Mouse (Mus musculus) heart, embryonic 16.5 days (tissue): Measurements from ENCODE around the gene Pou6f1. TPM values are rescaled to one million over a fixed set of nuclear protein-coding genes. Genes with fewer than 3 reads are reported as not detected.

ENCODE experiments used
- ATAC-seq: fragments of 200-750 bp; cut with Nextera tagmentation; replicated peaks from 2 replicates; pipeline ENCODE4 v1.8.0; 2017; ENCODE audit warnings: moderate number of reproducible peaks; ENCODE audit not compliant: insufficient read depth, low FRiP score; ENCODE audit errors: extremely low read depth
- H3K27ac ChIP-seq: fragments of 300-500 bp; sonication (generic); 2 replicates; pipeline ENCODE4 v1.5.1; 2014; ENCODE audit warnings: mild to moderate bottlenecking, low read length, control low read depth, moderate library complexity
- H3K27me3 ChIP-seq: fragments of 300-500 bp; sonication (generic); 2 replicates; pipeline ENCODE4 v1.6.1; 2014; ENCODE audit warnings: low read length, mixed read lengths; ENCODE audit not compliant: control insufficient read depth, insufficient read depth
- H3K36me3 ChIP-seq: fragments of 300-500 bp; sonication (generic); 2 replicates; pipeline ENCODE4 v1.6.1; 2014; ENCODE audit not compliant: control insufficient read depth, insufficient read depth
- H3K4me1 ChIP-seq: fragments of 300-500 bp; sonication (generic); 2 replicates; pipeline ENCODE4 v1.6.1; 2014; ENCODE audit warnings: low read length, mixed read lengths; ENCODE audit not compliant: control insufficient read depth, insufficient read depth
- H3K4me2 ChIP-seq: fragments of 300-500 bp; sonication (generic); 2 replicates; pipeline ENCODE4 v1.6.1; 2014; ENCODE audit warnings: low read depth, mild to moderate bottlenecking, control low read depth, low read length
- H3K4me3 ChIP-seq: fragments of 300-500 bp; sonication (generic); 2 replicates; pipeline ENCODE4 v1.5.1; 2014; ENCODE audit warnings: mild to moderate bottlenecking, control low read depth, low read length
- H3K9ac ChIP-seq: fragments of 300-500 bp; sonication (generic); 2 replicates; pipeline ENCODE4 v1.6.1; 2014; ENCODE audit warnings: low read length, control low read depth
- H3K9me3 ChIP-seq: fragments of 300-500 bp; sonication (generic); replicated peaks from 2 replicates; pipeline ENCODE4 v1.6.1; 2016; ENCODE audit warnings: low read length; ENCODE audit not compliant: control insufficient read depth
- WGBS: fragments of 180-500 bp; shearing (Covaris S2); extraction: QIAGEN DNeasy Blood & Tissue Kit; methylation state at CpG from one replicate; pipeline ENCODE4 v1.1.7; 2014; 5-methylcytosine and 5-hydroxymethylcytosine counted together
- polyA plus RNA-seq: library from polyadenylated mRNA; unstranded; fragments of >200 nt; fragmentation: Nextera tagmentation; extraction: Ambion mirVana; gene quantifications from 2 replicates; pipeline ENCODE4 v1.2.1, GENCODE M21; 2015

Pou6f1 gene
- polyA plus RNA-seq, 1 experiment from 2014 or later = 3.3 TPM

- no peaks in the 10 kb centered on the region for H3K9me3 ChIP-seq
- WGBS = 4% methylated on average over 38 of the region's 38 CpGs
- peaks cover 17% of the 10 kb centered on the region for H3K27me3 ChIP-seq
- ATAC-seq = no peak
- H3K27ac ChIP-seq = peak overlapping the region; percentile 48; the same call in 1 of the 2 replicates
- peak overlapping the region; percentile 70 for H3K9ac ChIP-seq
- H3K36me3 ChIP-seq = no peaks in the 10 kb centered on the region
- H3K4me2 ChIP-seq = peak overlapping the region; percentile 97
- H3K4me1 ChIP-seq = peaks cover 17% of the 10 kb centered on the region
- peak overlapping the region; percentile 71 for H3K4me3 ChIP-seq
Measured at GRCm38 (mm10) chr15:100635851-100636645, 36.3 kb upstream of the Pou6f1 start.

DNA sequence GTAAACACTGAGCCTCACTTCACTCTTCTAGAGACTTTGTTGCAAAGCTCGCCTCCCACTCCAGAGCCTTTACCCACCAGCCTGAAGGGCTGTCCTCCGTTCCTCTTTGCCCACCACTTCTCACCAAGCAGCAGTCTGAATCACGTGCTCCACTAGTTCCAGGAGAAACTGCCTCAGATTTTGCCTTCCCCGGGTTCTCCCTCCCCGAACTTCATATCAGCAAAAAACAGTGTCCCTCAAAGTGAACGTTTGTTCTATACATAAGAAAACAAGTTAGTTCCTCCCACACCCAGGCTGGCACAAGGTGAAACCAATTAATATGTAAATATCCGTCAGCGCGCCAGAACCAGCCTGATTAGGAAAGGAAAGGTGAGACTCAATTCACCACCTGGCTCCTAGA is 35.5 kb upstream of the Pou6f1 start:
- WGBS = 13% methylated on average over 9 of the region's 9 CpGs

DNA sequence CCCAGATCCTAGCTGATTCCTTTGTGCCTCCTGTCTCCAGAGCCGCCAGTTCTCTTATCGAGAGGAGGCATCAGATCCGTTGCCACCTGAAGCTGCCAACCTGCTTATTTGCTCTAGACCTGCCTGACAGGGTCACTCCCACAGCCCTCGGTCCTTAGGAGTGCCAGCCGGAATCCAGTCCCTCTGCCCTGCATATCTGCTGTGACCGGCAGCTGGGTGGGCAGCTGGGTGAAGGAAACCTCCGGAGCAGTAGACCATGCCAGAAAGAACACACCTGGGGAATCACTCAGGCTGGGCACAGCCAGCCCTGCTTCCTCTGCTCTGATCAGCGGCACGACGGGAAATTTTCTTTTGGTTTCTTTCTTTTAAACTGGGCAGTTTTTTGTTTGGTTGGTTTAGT is 33.6 kb upstream of the Pou6f1 start:
- no peak for ATAC-seq
- Histone ChIP-seq H3K9ac (no peak overlapping the region), H3K27ac (no peak overlapping the region), H3K9me3 (no peaks in the 10 kb centered on the region), H3K36me3 (no peaks in the 10 kb centered on the region), H3K4me2 (no peak overlapping the region), H3K27me3 (peaks cover 17% of the 10 kb centered on the region), H3K4me1 (peaks cover 12% of the 10 kb centered on the region), H3K4me3 (no peak overlapping the region)
- WGBS = 77% methylated on average over 10 of the region's 10 CpGs

More for the DNA sequence above, 35.5 kb upstream of the Pou6f1 start:
- ATAC-seq = no peak
- H3K4me3 ChIP-seq = peak overlapping the region; percentile 71
- no peak overlapping the region for H3K9ac ChIP-seq
- peak overlapping the region; percentile 97 for H3K4me2 ChIP-seq
- H3K4me1 ChIP-seq = peaks cover 12% of the 10 kb centered on the region
- H3K36me3 ChIP-seq = no peaks in the 10 kb centered on the region
- no peaks in the 10 kb centered on the region for H3K9me3 ChIP-seq
- peaks cover 17% of the 10 kb centered on the region for H3K27me3 ChIP-seq
- no peak overlapping the region for H3K27ac ChIP-seq

DNA sequence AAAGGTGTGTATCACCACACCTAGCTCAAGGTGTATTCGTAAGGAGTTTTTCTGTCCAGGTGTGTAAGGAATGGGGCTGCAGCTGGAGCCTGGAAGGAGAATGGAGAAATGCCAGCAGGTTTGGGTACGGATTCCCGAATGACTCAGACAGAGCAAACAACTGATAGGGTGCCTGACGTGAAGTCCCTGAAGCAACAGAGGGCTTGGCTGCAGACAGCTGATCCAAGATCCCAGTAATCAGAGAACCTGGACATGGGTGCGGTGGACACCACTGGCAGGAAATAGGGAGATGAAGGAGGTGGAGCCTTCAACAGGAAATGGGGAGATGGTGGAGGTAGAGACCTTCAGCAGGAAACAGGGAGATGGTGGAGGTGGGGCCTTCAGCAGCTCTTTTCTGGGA is 32.5 kb upstream of the Pou6f1 start:
- ATAC-seq = no peak
- H3K9ac ChIP-seq = no peak overlapping the region
- no peak overlapping the region for H3K4me2 ChIP-seq
- no peak overlapping the region for H3K27ac ChIP-seq
- peaks cover 11% of the 10 kb centered on the region for H3K27me3 ChIP-seq
- H3K4me1 ChIP-seq = peaks cover 20% of the 10 kb centered on the region
- no peak overlapping the region for H3K4me3 ChIP-seq
- no peaks in the 10 kb centered on the region for H3K36me3 ChIP-seq
- 60% methylated on average over 5 of the region's 5 CpGs for WGBS
- no peaks in the 10 kb centered on the region for H3K9me3 ChIP-seq

DNA sequence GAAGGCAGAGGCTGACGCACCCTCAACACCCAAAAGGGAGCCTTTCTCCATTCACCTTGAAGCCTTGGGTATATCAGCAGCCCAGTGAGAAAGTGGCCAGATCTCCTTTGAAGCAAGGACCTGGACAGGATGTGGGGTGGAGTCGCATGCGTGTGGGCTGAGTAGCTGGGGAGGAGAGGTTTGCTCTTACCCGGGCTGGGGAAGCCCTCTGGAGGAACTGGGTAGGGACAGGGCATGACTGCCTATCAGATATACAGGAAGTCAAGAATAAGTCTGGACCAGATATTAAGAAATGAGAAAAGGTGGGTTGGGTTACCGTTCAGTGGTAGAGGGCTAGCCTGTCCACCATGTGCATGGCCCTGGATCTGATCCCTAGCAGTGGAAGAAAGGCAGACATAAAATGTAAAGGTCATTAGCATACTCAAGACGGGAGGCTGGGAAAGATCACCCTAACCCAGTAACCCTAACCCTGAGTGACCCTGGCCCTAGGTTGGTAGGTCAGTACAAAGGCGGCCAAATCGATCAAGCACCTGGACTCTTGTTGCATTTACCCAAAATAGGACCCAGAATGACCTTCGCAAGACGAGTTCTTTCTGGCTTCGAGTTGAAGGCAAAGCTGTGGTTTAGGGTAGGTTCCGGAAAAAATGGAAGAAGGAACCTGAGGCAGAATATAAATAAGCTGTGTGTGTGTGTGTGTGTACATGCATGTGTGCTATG is 31.8 kb upstream of the Pou6f1 start:
- Histone ChIP-seq H3K27ac (no peak overlapping the region), H3K4me2 (no peak overlapping the region), H3K27me3 (peaks cover 8% of the 10 kb centered on the region), H3K4me3 (no peak overlapping the region), H3K9me3 (no peaks in the 10 kb centered on the region), H3K9ac (no peak overlapping the region), H3K36me3 (no peaks in the 10 kb centered on the region), H3K4me1 (peaks cover 15% of the 10 kb centered on the region)
- no peak for ATAC-seq
- WGBS = 72% methylated on average over 12 of the region's 12 CpGs

DNA sequence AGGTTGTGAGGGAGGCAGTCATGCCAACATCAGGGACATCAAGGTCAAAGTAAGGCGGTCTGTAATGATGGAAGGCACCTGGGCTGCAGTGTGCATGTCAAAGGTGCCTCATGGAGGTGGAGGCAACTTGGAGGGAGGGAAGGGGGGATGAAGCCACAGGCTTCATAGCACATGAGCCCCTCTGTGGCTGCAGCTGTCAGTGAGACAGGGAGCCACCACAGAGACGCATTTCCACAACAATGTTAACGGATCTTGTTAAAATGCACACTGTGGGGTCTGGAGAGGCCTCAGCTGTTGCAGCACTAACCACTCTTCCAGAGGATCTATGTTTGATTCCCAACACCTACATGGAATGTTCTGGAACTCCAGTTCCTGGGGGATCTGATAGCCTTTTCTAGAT is 30.3 kb upstream of the Pou6f1 start:
- no peak overlapping the region for H3K4me2 ChIP-seq
- H3K36me3 ChIP-seq = no peaks in the 10 kb centered on the region
- H3K27me3 ChIP-seq = no peaks in the 10 kb centered on the region; the same call in 1 of the 2 replicates
- 84% methylated on average over 3 of the region's 3 CpGs for WGBS
- peaks cover 9% of the 10 kb centered on the region for H3K4me1 ChIP-seq
- H3K9ac ChIP-seq = no peak overlapping the region
- H3K27ac ChIP-seq = no peak overlapping the region; the same call in 1 of the 2 replicates
- H3K4me3 ChIP-seq = no peak overlapping the region
- ATAC-seq = no peak
- H3K9me3 ChIP-seq = no peaks in the 10 kb centered on the region

DNA sequence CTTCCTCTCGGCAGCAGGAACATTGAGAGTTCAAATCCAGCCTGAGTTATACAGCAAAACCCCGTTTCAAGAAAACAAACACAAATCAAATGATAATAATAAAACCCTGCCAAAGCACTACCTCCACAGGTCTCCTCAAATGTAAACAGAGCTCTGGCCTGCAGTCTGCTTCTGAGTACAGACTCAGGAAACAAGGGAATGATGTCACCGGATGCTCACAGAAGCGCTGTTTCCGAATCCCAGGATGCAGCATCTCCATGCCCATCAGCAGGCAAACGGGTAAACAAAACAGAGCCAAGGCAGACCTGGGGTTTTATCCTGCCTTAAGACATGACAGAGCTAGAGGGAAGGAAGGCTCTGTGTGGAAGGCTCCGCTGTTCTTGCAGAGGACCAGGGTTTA is 29.0 kb upstream of the Pou6f1 start:
- Histone ChIP-seq H3K27ac (peak overlapping the region; percentile 46; the same call in 1 of the 2 replicates), H3K9me3 (no peaks in the 10 kb centered on the region), H3K4me2 (no peak overlapping the region), H3K36me3 (no peaks in the 10 kb centered on the region), H3K27me3 (no peaks in the 10 kb centered on the region), H3K4me3 (no peak overlapping the region), H3K9ac (no peak overlapping the region), H3K4me1 (peaks cover 9% of the 10 kb centered on the region)
- 50% methylated on average over 7 of the region's 7 CpGs for WGBS
- peak; percentile 50; the same call in 1 of the 2 replicates for ATAC-seq

DNA sequence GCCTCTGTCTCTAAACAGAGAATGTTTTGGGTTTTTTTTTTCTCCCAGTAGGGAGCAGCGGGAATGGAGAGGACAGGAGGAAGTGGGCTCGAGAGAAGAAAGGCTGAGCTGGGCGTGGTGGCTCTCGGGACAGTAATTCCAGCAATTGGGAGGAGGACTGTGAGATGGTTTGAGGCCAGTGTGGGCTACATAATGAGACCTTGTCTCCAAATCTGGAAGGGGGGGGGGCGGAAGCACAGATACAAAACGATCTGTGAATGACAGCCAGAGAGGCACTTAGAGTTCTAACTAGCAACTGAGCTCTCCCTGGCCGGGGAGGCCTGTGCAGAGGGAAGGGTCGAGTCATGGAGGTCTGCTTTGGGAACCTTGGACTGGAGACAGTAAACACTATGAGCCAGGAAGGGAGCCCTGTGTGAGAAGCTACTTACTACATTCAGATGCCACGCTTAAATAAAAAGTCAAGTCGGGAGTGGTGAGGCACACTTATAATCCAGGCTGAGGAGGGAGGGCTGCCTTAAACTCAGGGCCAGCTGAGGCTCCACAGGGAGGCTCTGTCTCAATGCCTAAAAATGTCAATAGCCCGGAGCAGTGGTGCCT is 28.1 kb upstream of the Pou6f1 start:
- H3K4me2 ChIP-seq = peak overlapping the region; percentile 20; the same call in 1 of the 2 replicates

More for the DNA sequence above, 28.1 kb upstream of the Pou6f1 start:
- Histone ChIP-seq H3K4me3 (no peak overlapping the region), H3K27ac (peak overlapping the region; percentile 51), H3K9ac (0 out of 2 replicates have a peak overlapping the region, but pooled peaks have one; percentile 14), H3K4me1 (peaks cover 9% of the 10 kb centered on the region), H3K36me3 (no peaks in the 10 kb centered on the region), H3K27me3 (no peaks in the 10 kb centered on the region), H3K9me3 (no peaks in the 10 kb centered on the region)
- 18% methylated on average over 11 of the region's 11 CpGs for WGBS
- ATAC-seq = no peak
